Mouse (Mus musculus) limb, embryonic 11.5 days (tissue): ENCODE measurements at regions not wholly inside any gene's neighbourhood (a gene's known extent, or its start where the extent isn't known, plus 50 kb on each side); places are given as distances from the start of the nearest gene placed in this dataset.

Source experiments
- ATAC-seq: fragments of 200-750 bp; cut with Nextera tagmentation; 2 replicates; pipeline ENCODE4 v1.8.0; 2017; ENCODE audit warnings: low read depth; ENCODE audit not compliant: insufficient number of reproducible peaks, low FRiP score, low TSS enrichment
- DNase-seq: peaks from one replicate; pipeline ENCODE4 v3.0.0-alpha.2; 2015; ENCODE audit warnings: low spot score
- H3K27ac ChIP-seq: fragments of 300-500 bp; sonication (generic); replicated peaks from 2 replicates; pipeline ENCODE4 v1.5.1; 2014; ENCODE audit warnings: low read depth, mild to moderate bottlenecking, low read length
- H3K27me3 ChIP-seq: fragments of 300-500 bp; sonication (generic); 2 replicates; pipeline ENCODE4 v1.6.1; 2014; ENCODE audit warnings: mild to moderate bottlenecking, low read length, mixed read lengths; ENCODE audit not compliant: control insufficient read depth, insufficient read depth
- H3K36me3 ChIP-seq: fragments of 300-500 bp; sonication (generic); 2 replicates; pipeline ENCODE4 v1.6.1; 2014; ENCODE audit warnings: mild to moderate bottlenecking, low read length, moderate library complexity, mixed read lengths; ENCODE audit not compliant: control insufficient read depth, insufficient read depth
- H3K4me1 ChIP-seq: fragments of 300-500 bp; sonication (generic); 2 replicates; pipeline ENCODE4 v1.6.1; 2014; ENCODE audit warnings: low read length, mixed read lengths; ENCODE audit not compliant: control insufficient read depth, insufficient read depth
- H3K4me2 ChIP-seq: fragments of 300-500 bp; sonication (generic); 2 replicates; pipeline ENCODE4 v1.6.1; 2014; ENCODE audit warnings: low read depth, mild to moderate bottlenecking, moderate library complexity; ENCODE audit not compliant: severe bottlenecking
- H3K4me3 ChIP-seq: fragments of 300-500 bp; sonication (generic); 2 replicates; pipeline ENCODE4 v1.5.1; 2014; ENCODE audit warnings: low read depth, low read length
- H3K9ac ChIP-seq: fragments of 300-500 bp; sonication (generic); 2 replicates; pipeline ENCODE4 v1.6.1; 2014; ENCODE audit warnings: mild to moderate bottlenecking, low read length
- H3K9me3 ChIP-seq: fragments of 300-500 bp; sonication (generic); 2 replicates; pipeline ENCODE4 v1.6.1; 2016; ENCODE audit warnings: low read length; ENCODE audit not compliant: control insufficient read depth
- WGBS: fragments of 180-500 bp; shearing (Covaris S2); extraction: QIAGEN DNeasy Blood & Tissue Kit; methylation state at CpG from one replicate; pipeline ENCODE4 v1.1.7; 2014; 5-methylcytosine and 5-hydroxymethylcytosine counted together

GRCm38 (mm10) chr1:158097500-158097899 is 258.6 kb downstream of the Brinp2 start:
- Histone ChIP-seq H3K4me1 (no peaks in the 10 kb centered on the region), H3K9ac (no peak overlapping the region), H3K4me3 (no peak overlapping the region), H3K27ac (no peak overlapping the region), H3K4me2 (no peak overlapping the region), H3K27me3 (no peaks in the 10 kb centered on the region), H3K36me3 (no peaks in the 10 kb centered on the region), H3K9me3 (no peaks in the 10 kb centered on the region)
- ATAC-seq (no peak), DNase-seq (no peak)
- WGBS = 89% methylated on average over 4 of the region's 4 CpGs

DNA sequence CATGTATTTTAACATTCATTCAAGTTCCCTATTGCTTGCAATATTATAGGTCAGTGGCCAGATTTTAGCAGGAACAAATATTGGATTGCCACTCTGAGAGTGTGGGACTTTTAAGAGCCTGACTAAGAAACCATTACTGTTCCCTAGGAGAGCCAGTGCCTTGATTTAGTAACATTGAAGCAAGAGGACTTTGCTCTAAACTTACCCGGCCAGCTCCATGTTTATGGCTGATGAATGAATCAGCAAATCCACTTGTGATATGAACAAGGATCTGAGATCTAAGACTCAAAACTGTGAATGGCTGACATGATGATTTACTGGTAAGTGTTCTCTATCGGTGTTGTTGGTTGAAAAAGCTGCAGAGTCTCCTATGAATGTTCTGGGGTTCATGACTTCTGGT is 236.4 kb downstream of the Brinp2 start:
- H3K4me1 ChIP-seq = no peaks in the 10 kb centered on the region
- H3K4me3 ChIP-seq = no peak overlapping the region
- no peaks in the 10 kb centered on the region for H3K36me3 ChIP-seq
- no peak overlapping the region for H3K9ac ChIP-seq
- WGBS = 75% methylated on average over 2 of the region's 2 CpGs
- no peak for ATAC-seq
- DNase-seq = no peak
- no peaks in the 10 kb centered on the region for H3K9me3 ChIP-seq
- no peaks in the 10 kb centered on the region for H3K27me3 ChIP-seq
- H3K4me2 ChIP-seq = no peak overlapping the region
- no peak overlapping the region for H3K27ac ChIP-seq

GRCm38 (mm10) chr1:158124902-158125301 is 231.2 kb downstream of the Brinp2 start:
- no peaks in the 10 kb centered on the region for H3K27me3 ChIP-seq
- no peak overlapping the region for H3K4me2 ChIP-seq
- WGBS = 91% methylated on average over 3 of the region's 3 CpGs
- ATAC-seq (no peak), DNase-seq (no peak)
- H3K9ac ChIP-seq = no peak overlapping the region
- no peaks in the 10 kb centered on the region for H3K36me3 ChIP-seq
- no peak overlapping the region for H3K27ac ChIP-seq
- no peak overlapping the region for H3K4me3 ChIP-seq
- no peaks in the 10 kb centered on the region for H3K9me3 ChIP-seq
- no peaks in the 10 kb centered on the region for H3K4me1 ChIP-seq

DNA sequence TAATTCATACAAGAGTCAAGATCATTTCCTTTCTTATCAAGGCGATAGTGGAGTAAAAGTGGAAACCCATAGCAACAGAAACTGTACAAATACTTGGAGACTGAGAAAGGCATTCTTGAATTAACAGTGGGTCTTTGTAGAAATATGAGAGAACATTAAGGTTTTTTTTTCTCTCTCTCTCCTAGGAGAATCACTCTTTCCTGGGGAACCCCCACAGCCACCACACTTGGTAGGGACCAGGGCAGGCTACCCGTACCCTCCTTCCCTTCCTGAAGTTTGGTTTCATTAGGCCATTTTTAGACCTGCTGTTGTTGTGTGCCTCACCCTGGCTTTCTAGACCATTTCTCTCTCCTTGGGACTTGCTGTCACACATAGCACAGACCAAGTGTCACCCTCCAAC is 229.9 kb downstream of the Brinp2 start:
- H3K4me2 ChIP-seq = no peak overlapping the region
- H3K9me3 ChIP-seq = no peaks in the 10 kb centered on the region
- no peak overlapping the region for H3K9ac ChIP-seq
- DNase-seq (no peak), ATAC-seq (no peak)
- no peaks in the 10 kb centered on the region for H3K36me3 ChIP-seq
- no peaks in the 10 kb centered on the region for H3K27me3 ChIP-seq
- H3K4me1 ChIP-seq = no peaks in the 10 kb centered on the region
- 87% methylated on average over 2 of the region's 2 CpGs for WGBS
- no peak overlapping the region for H3K27ac ChIP-seq
- H3K4me3 ChIP-seq = no peak overlapping the region

GRCm38 (mm10) chr1:158129243-158129770 is 226.8 kb downstream of the Brinp2 start:
- H3K36me3 ChIP-seq = no peaks in the 10 kb centered on the region
- H3K4me1 ChIP-seq = no peaks in the 10 kb centered on the region
- no peak overlapping the region for H3K4me3 ChIP-seq
- no peak overlapping the region for H3K27ac ChIP-seq
- 85% methylated on average over 3 of the region's 3 CpGs for WGBS
- H3K9me3 ChIP-seq = no peaks in the 10 kb centered on the region
- ATAC-seq = no peak
- no peak overlapping the region for H3K4me2 ChIP-seq
- H3K27me3 ChIP-seq = no peaks in the 10 kb centered on the region
- DNase-seq = no peak
- no peak overlapping the region for H3K9ac ChIP-seq

GRCm38 (mm10) chr1:158147525-158147924 is 208.6 kb downstream of the Brinp2 start:
- no peak overlapping the region for H3K27ac ChIP-seq
- no peaks in the 10 kb centered on the region for H3K27me3 ChIP-seq
- 26% methylated on average over 3 of the region's 3 CpGs for WGBS
- no peaks in the 10 kb centered on the region for H3K36me3 ChIP-seq
- H3K9ac ChIP-seq = no peak overlapping the region
- no peak overlapping the region for H3K4me3 ChIP-seq
- DNase-seq = no peak
- H3K4me2 ChIP-seq = no peak overlapping the region
- no peaks in the 10 kb centered on the region for H3K4me1 ChIP-seq
- no peaks in the 10 kb centered on the region for H3K9me3 ChIP-seq
- no peak for ATAC-seq

GRCm38 (mm10) chr1:158148035-158148434 is 208.1 kb downstream of the Brinp2 start:
- H3K9ac ChIP-seq = no peak overlapping the region
- H3K9me3 ChIP-seq = no peaks in the 10 kb centered on the region
- ATAC-seq (no peak), DNase-seq (no peak)
- no peak overlapping the region for H3K4me2 ChIP-seq
- H3K36me3 ChIP-seq = no peaks in the 10 kb centered on the region
- 75% methylated on average over 5 of the region's 5 CpGs for WGBS
- no peaks in the 10 kb centered on the region for H3K4me1 ChIP-seq
- no peak overlapping the region for H3K27ac ChIP-seq
- H3K4me3 ChIP-seq = no peak overlapping the region
- no peaks in the 10 kb centered on the region for H3K27me3 ChIP-seq

- Histone ChIP-seq H3K27ac (no peak overlapping the region), H3K9ac (no peak overlapping the region), H3K4me3 (no peak overlapping the region), H3K36me3 (no peaks in the 10 kb centered on the region), H3K27me3 (no peaks in the 10 kb centered on the region), H3K4me2 (no peak overlapping the region), H3K9me3 (no peaks in the 10 kb centered on the region), H3K4me1 (no peaks in the 10 kb centered on the region)
- ATAC-seq = no peak
- DNase-seq = no peak
- WGBS = 75% methylated on average over 2 of the region's 2 CpGs
These were observed 195.0 kb downstream of the Brinp2 start for GRCm38 (mm10) chr1:158161111-158161510.

GRCm38 (mm10) chr1:158161533-158161932 is 194.6 kb downstream of the Brinp2 start:
- ATAC-seq (no peak), DNase-seq (no peak)
- Histone ChIP-seq H3K36me3 (no peaks in the 10 kb centered on the region), H3K4me1 (no peaks in the 10 kb centered on the region), H3K4me3 (no peak overlapping the region), H3K9ac (no peak overlapping the region), H3K27ac (no peak overlapping the region), H3K27me3 (no peaks in the 10 kb centered on the region), H3K9me3 (no peaks in the 10 kb centered on the region), H3K4me2 (no peak overlapping the region)
- 74% methylated on average over 6 of the region's 6 CpGs for WGBS
